Mouse (Mus musculus) G1E (cell line): ENCODE data around the gene Vwc2l.

Experiments
- CTCF ChIP-seq: IDR thresholded peaks from 2 replicates; pipeline ENCODE4 v1.5.1; 2012; ENCODE audit warnings: low read depth, low read length, inconsistent platforms, mixed read lengths
- GATA1 ChIP-seq: IDR thresholded peaks from 2 replicates; pipeline ENCODE4 v1.6.1; 2012; ENCODE audit warnings: borderline replicate concordance, low read length, inconsistent platforms, mixed read lengths
- POLR2AphosphoS5 ChIP-seq: IDR thresholded peaks from 2 replicates; pipeline ENCODE4 v1.6.1; 2012; ENCODE audit warnings: low read depth, low read length, inconsistent platforms; ENCODE audit not compliant: insufficient replicate concordance

DNA sequence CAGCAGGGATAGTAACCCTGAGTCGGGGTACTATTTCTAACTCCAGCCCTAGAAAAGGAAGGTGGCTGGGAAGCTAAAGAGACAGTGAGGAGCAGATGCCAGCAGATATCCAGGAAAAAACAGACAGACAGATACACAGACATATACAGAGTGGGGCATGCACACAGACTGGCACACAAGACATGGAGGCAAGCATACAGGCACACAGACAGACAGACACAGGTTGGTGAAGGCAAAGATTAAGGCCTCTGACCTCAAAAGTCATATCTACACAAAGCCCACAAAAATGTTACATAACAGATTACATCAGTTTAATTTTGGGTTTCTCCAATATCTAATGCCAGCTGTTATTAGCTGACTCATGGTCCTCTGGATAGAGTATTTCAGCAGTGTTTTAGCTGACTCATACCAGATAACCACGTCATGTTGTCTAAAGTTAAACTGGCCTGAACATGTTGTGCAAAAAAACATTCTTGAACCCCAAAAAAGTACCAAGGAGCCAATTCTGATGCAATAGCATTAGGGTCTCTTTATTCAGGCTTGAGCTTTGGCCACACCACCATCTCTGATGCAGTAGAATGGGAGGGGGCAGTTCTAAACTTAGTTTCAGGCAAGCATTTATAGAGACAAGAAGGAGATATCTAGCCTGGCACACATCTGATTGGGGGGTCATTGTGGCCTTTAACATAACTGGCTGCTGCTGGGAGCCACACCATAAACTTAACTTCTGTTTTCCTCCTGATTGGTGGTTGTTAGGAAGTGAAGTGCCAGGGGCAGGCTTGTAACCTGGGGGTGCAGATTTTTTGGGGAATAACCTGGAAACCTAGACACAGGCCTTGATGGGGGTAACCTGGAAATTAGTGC lies 192.9 kb downstream of the Vwc2l start:
- TF ChIP-seq CTCF (no peak), POLR2AphosphoS5 (no peak), GATA1 (no peak)
